Mouse (Mus musculus) heart, postnatal 0 days (tissue): Measurements from ENCODE around the gene Atp9a. TPM values are rescaled to one million over a fixed set of nuclear protein-coding genes. Genes with fewer than 3 reads are reported as not detected.

Source experiments
- ATAC-seq: fragments of 200-750 bp; cut with Nextera tagmentation; 2 replicates; pipeline ENCODE4 v1.8.0; 2017; ENCODE audit warnings: low read depth, moderate number of reproducible peaks, moderate library complexity; ENCODE audit not compliant: insufficient read depth
- DNase-seq: peaks from one replicate; pipeline ENCODE4 v3.0.0-alpha.2; 2016; ENCODE audit warnings: low spot score
- H3K27ac ChIP-seq: fragments of 300-500 bp; sonication (generic); 2 replicates; pipeline ENCODE4 v1.5.1; 2014; ENCODE audit warnings: low read depth, mild to moderate bottlenecking
- H3K27me3 ChIP-seq: fragments of 300-500 bp; sonication (generic); 2 replicates; pipeline ENCODE4 v1.6.1; 2014; ENCODE audit warnings: low read length, mixed read lengths; ENCODE audit not compliant: control insufficient read depth, insufficient read depth
- H3K36me3 ChIP-seq: fragments of 300-500 bp; sonication (generic); replicated peaks from 2 replicates; pipeline ENCODE4 v1.6.1; 2014; ENCODE audit warnings: low read length, mixed read lengths; ENCODE audit not compliant: control insufficient read depth, insufficient read depth
- H3K4me1 ChIP-seq: fragments of 300-500 bp; sonication (generic); 2 replicates; pipeline ENCODE4 v1.6.1; 2014; ENCODE audit warnings: antibody characterized with exemption; ENCODE audit not compliant: control insufficient read depth, insufficient read depth
- H3K4me2 ChIP-seq: fragments of 300-500 bp; sonication (generic); 2 replicates; pipeline ENCODE4 v1.6.1; 2014; ENCODE audit warnings: low read depth, mild to moderate bottlenecking, low read length, moderate library complexity
- H3K4me3 ChIP-seq: fragments of 300-500 bp; sonication (generic); 2 replicates; pipeline ENCODE4 v1.5.1; 2014; ENCODE audit warnings: low read depth, low read length
- H3K9ac ChIP-seq: fragments of 300-500 bp; sonication (generic); replicated peaks from 2 replicates; pipeline ENCODE4 v1.6.1; 2014; ENCODE audit warnings: low read depth, low read length, mixed read lengths
- H3K9me3 ChIP-seq: fragments of 300-500 bp; sonication (generic); replicated peaks from 2 replicates; pipeline ENCODE4 v1.6.1; 2016; ENCODE audit warnings: low read length; ENCODE audit not compliant: control insufficient read depth
- CTCF ChIP-seq: IDR thresholded peaks from 2 replicates; pipeline ENCODE4 v1.5.1; 2016; ENCODE audit warnings: antibody characterized with exemption, control low read depth, low read depth
- EP300 ChIP-seq: IDR thresholded peaks from 2 replicates; pipeline ENCODE4 v1.6.1; 2016; ENCODE audit warnings: antibody characterized with exemption, low read depth
- WGBS: fragments of 180-500 bp; shearing (Covaris S2); extraction: QIAGEN DNeasy Blood & Tissue Kit; methylation state at CpG from one replicate; pipeline ENCODE4 v1.1.7; 2014; 5-methylcytosine and 5-hydroxymethylcytosine counted together
- polyA plus RNA-seq: library from polyadenylated mRNA; unstranded; fragments of >200 nt; fragmentation: Nextera tagmentation; extraction: Ambion mirVana; gene quantifications from 2 replicates; pipeline ENCODE4 v1.2.1, GENCODE M21; 2015
- total RNA-seq: library from RNA; depleted of rRNA; stranded (reverse); fragments of >200 nt; gene quantifications from 2 replicates; pipeline ENCODE4 v1.2.3, GENCODE M21; 2014; ENCODE audit warnings: low replicate concordance

Gene Atp9a
- total and polyA plus RNA-seq, 2 experiments from 2014 or later, result 12.8 to 46.1 TPM

DNA sequence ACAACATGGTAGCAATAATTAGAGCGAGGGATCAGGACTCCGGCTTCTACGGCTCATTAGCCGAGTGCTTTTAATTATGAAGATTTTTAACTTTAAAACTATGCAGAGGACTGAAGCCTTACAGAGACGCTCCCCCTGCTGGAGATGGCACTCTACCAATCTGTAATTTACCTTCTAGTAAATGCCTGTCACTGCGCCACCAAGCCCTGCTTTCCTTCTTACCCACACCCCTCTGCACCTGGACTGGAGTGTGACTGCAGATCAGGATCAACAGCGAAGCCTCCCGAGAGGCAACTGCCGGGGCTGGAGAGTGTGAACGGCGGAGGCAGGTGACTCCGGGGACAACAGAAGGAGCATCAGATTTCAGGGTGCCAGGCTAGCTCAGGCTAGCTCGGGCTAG lies 72.4 kb downstream of the Atp9a start:
- H3K36me3 ChIP-seq, result peaks cover 17% of the 10 kb centered on the region; the same call in 1 of the 2 replicates
- no peak overlapping the region for H3K9ac ChIP-seq
- no peaks in the 10 kb centered on the region for H3K9me3 ChIP-seq
- no peaks in the 10 kb centered on the region for H3K27me3 ChIP-seq
- TF ChIP-seq CTCF (no peak), EP300 (no peak)
- H3K4me1 ChIP-seq, result no peaks in the 10 kb centered on the region
- ATAC-seq, result no peak
- H3K4me3 ChIP-seq, result no peak overlapping the region
- H3K4me2 ChIP-seq, result no peak overlapping the region
- 71% methylated on average over 13 of the region's 13 CpGs for WGBS
- no peak for DNase-seq
- no peak overlapping the region for H3K27ac ChIP-seq

DNA sequence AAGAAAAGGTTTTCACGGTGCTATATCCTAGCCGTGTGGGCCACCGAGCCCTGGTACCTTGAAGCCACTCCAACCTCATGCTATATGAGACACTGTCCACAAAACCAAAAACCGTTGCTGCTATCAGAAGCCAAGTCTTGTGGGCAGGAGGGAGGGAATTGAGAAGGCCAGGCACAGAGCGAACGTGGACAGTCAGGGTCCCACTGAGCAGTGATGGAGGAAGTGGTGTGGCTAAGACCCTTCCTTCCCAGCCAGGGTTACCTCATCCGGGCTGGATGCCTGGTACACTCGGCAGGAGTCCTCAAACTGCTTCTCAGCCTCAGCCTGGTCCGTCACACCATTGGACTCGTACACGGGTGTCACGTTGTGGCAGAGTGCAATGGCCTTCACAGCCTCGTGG lies 74.5 kb downstream of the Atp9a start:
- Histone ChIP-seq H3K27me3 (no peaks in the 10 kb centered on the region), H3K4me2 (no peak overlapping the region), H3K4me3 (no peak overlapping the region), H3K27ac (no peak overlapping the region), H3K4me1 (no peaks in the 10 kb centered on the region), H3K9me3 (no peaks in the 10 kb centered on the region), H3K9ac (no peak overlapping the region), H3K36me3 (peaks cover 8% of the 10 kb centered on the region; the same call in 1 of the 2 replicates)
- WGBS, result 83% methylated on average over 13 of the region's 13 CpGs
- DNase-seq (no peak), ATAC-seq (no peak)
- TF ChIP-seq CTCF, result no peak
- no peak for TF ChIP-seq EP300

DNA sequence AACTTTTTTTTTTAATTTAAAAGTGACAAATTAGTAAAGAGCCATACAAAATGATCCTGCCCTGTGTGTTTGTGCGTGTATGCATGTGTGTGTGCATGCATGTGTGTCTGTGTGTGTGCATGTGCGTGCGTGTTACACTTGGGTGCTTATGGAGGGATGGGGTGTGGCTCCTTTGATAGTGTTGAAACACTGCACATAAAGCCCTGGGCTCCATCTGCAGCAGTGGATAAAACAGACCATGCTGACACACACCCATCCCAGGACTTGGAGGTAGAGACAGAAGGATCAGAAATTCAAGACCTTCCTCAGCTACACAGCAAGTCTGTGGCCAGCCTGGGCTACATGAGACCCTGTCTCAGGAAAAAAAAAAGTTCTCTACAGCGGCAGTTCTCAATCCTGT lies 76.5 kb downstream of the Atp9a start:
- no peaks in the 10 kb centered on the region for H3K9me3 ChIP-seq
- no peaks in the 10 kb centered on the region for H3K4me1 ChIP-seq
- DNase-seq (no peak), ATAC-seq (no peak)
- H3K36me3 ChIP-seq, result no peaks in the 10 kb centered on the region
- no peak overlapping the region for H3K4me2 ChIP-seq
- H3K27me3 ChIP-seq, result no peaks in the 10 kb centered on the region
- H3K9ac ChIP-seq, result no peak overlapping the region
- H3K4me3 ChIP-seq, result no peak overlapping the region
- WGBS, result 88% methylated on average over 4 of the region's 4 CpGs
- no peak overlapping the region for H3K27ac ChIP-seq
- TF ChIP-seq EP300, result no peak
- TF ChIP-seq CTCF, result no peak

DNA sequence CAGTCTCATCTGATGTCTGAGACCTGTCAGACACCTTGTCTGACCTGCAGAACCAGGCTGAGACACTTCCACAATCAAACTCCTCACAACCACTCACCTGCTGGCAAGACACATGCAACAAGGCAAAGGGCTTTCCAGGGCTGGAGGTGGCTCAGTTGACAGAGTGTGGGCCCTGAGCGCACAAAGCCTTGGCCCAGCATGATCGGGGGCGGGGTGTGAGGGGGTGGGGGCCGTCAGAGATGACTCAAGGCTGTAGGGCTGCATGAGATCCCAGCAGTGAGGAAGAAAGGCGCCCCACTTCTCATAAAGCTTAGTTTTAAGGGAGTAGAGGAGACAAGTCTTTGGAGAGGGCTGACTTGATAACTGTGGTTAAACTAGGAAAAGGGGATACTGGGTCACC lies 78.5 kb downstream of the Atp9a start:
- 73% methylated on average over 5 of the region's 5 CpGs for WGBS
- H3K4me1 ChIP-seq, result no peaks in the 10 kb centered on the region
- TF ChIP-seq EP300, result no peak
- no peak for TF ChIP-seq CTCF
- no peaks in the 10 kb centered on the region for H3K27me3 ChIP-seq
- no peak overlapping the region for H3K4me2 ChIP-seq
- no peaks in the 10 kb centered on the region for H3K9me3 ChIP-seq
- H3K27ac ChIP-seq, result no peak overlapping the region
- H3K36me3 ChIP-seq, result no peaks in the 10 kb centered on the region
- no peak overlapping the region for H3K4me3 ChIP-seq
- DNase-seq, result no peak
- H3K9ac ChIP-seq, result no peak overlapping the region
- ATAC-seq, result no peak

DNA sequence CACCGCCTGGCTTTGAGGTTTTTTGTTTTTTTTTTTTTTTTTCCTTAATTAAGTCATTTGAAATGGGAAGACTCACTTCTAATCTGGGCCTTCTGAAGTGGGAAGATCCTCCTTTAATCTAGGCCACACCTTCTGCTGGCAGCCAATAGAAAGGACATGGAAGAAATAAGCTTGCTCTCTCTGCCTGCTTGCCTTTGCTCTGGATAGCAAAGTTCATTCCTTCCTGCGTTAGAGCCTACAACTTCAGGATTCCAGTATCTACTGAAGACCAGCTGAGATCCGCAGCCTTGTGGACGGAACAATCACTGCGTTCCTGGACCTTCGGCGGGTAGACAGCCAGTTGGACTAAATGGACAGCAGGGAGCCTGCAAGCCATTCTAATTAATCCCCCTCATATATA lies 79.0 kb downstream of the Atp9a start:
- H3K27me3 ChIP-seq, result no peaks in the 10 kb centered on the region
- no peak overlapping the region for H3K4me2 ChIP-seq
- no peak for ATAC-seq
- no peak overlapping the region for H3K9ac ChIP-seq
- H3K27ac ChIP-seq, result no peak overlapping the region
- no peak for DNase-seq
- TF ChIP-seq CTCF, result no peak
- H3K36me3 ChIP-seq, result no peaks in the 10 kb centered on the region
- no peaks in the 10 kb centered on the region for H3K9me3 ChIP-seq
- no peaks in the 10 kb centered on the region for H3K4me1 ChIP-seq
- 84% methylated on average over 7 of the region's 7 CpGs for WGBS
- no peak overlapping the region for H3K4me3 ChIP-seq

DNA sequence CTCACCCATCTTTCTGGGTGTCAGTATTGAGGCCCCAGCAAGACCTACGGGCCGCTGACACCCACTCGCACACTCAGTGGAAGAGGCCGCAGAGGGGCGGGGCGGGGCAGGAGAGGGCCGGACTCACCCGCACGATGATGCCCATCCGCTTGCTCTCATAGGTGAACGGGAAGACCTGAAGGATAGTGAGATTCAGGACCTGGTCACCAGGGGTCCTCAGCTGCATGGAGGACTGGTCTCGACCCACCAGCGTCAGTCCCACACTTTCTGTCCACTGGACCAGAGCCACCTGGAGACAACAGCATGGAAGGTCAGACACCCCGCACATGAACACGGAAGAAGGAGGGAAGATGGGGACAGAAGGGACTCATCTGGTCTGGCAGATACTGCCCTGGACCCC lies 80.4 kb downstream of the Atp9a start:
- Histone ChIP-seq H3K9ac (no peak overlapping the region), H3K4me2 (no peak overlapping the region), H3K4me1 (no peaks in the 10 kb centered on the region), H3K9me3 (no peaks in the 10 kb centered on the region), H3K27ac (no peak overlapping the region), H3K27me3 (no peaks in the 10 kb centered on the region), H3K4me3 (no peak overlapping the region), H3K36me3 (no peaks in the 10 kb centered on the region)
- ATAC-seq (no peak), DNase-seq (no peak)
- 61% methylated on average over 15 of the region's 15 CpGs for WGBS
- TF ChIP-seq CTCF, result peak; percentile 10; the same call in 1 of the 2 replicates
- TF ChIP-seq EP300, result no peak
